Mouse (Mus musculus) heart, embryonic 16.5 days (tissue): ENCODE measurements around the gene Stk17b. TPM values are rescaled to one million over a fixed set of nuclear protein-coding genes. Genes with fewer than 3 reads are reported as not detected.
A peak's percentile ranks its signal among the peaks of the same experiment; 100 is the strongest.

Experiments
- ATAC-seq: fragments of 200-750 bp; cut with Nextera tagmentation; replicated peaks from 2 replicates; pipeline ENCODE4 v1.8.0; 2017; ENCODE audit warnings: moderate number of reproducible peaks; ENCODE audit not compliant: insufficient read depth, low FRiP score; ENCODE audit errors: extremely low read depth
- H3K27ac ChIP-seq: fragments of 300-500 bp; sonication (generic); 2 replicates; pipeline ENCODE4 v1.5.1; 2014; ENCODE audit warnings: mild to moderate bottlenecking, low read length, control low read depth, moderate library complexity
- H3K27me3 ChIP-seq: fragments of 300-500 bp; sonication (generic); 2 replicates; pipeline ENCODE4 v1.6.1; 2014; ENCODE audit warnings: low read length, mixed read lengths; ENCODE audit not compliant: control insufficient read depth, insufficient read depth
- H3K36me3 ChIP-seq: fragments of 300-500 bp; sonication (generic); 2 replicates; pipeline ENCODE4 v1.6.1; 2014; ENCODE audit not compliant: control insufficient read depth, insufficient read depth
- H3K4me1 ChIP-seq: fragments of 300-500 bp; sonication (generic); 2 replicates; pipeline ENCODE4 v1.6.1; 2014; ENCODE audit warnings: low read length, mixed read lengths; ENCODE audit not compliant: control insufficient read depth, insufficient read depth
- H3K4me2 ChIP-seq: fragments of 300-500 bp; sonication (generic); 2 replicates; pipeline ENCODE4 v1.6.1; 2014; ENCODE audit warnings: low read depth, mild to moderate bottlenecking, control low read depth, low read length
- H3K4me3 ChIP-seq: fragments of 300-500 bp; sonication (generic); 2 replicates; pipeline ENCODE4 v1.5.1; 2014; ENCODE audit warnings: mild to moderate bottlenecking, control low read depth, low read length
- H3K9ac ChIP-seq: fragments of 300-500 bp; sonication (generic); 2 replicates; pipeline ENCODE4 v1.6.1; 2014; ENCODE audit warnings: low read length, control low read depth
- H3K9me3 ChIP-seq: fragments of 300-500 bp; sonication (generic); replicated peaks from 2 replicates; pipeline ENCODE4 v1.6.1; 2016; ENCODE audit warnings: low read length; ENCODE audit not compliant: control insufficient read depth
- WGBS: fragments of 180-500 bp; shearing (Covaris S2); extraction: QIAGEN DNeasy Blood & Tissue Kit; methylation state at CpG from one replicate; pipeline ENCODE4 v1.1.7; 2014; 5-methylcytosine and 5-hydroxymethylcytosine counted together
- polyA plus RNA-seq: library from polyadenylated mRNA; unstranded; fragments of >200 nt; fragmentation: Nextera tagmentation; extraction: Ambion mirVana; gene quantifications from 2 replicates; pipeline ENCODE4 v1.2.1, GENCODE M21; 2015

Stk17b gene
- polyA plus RNA-seq, 1 experiment from 2014 or later, result 20.2 TPM

GRCm38 (mm10) chr1:53706431-53707361, 78.3 kb downstream of the Stk17b start, which contains the start of gene Dnah7a:
Gene Dnah7a, minus strand, starts transcription at chr1:53706784.
- ATAC-seq, result peak; percentile 32; the same call in 1 of the 2 replicates
- no peaks in the 10 kb centered on the region for H3K9me3 ChIP-seq
- no peaks in the 10 kb centered on the region for H3K36me3 ChIP-seq
- WGBS, result 14% methylated on average over 42 of the region's 42 CpGs
- H3K27me3 ChIP-seq, result no peaks in the 10 kb centered on the region
- no peak within 1 kb of the TSS for H3K27ac ChIP-seq
- peak within 1 kb of the TSS; percentile 96 for H3K4me2 ChIP-seq
- H3K9ac ChIP-seq, result peak within 1 kb of the TSS; percentile 54; the same call in 1 of the 2 replicates
- H3K4me1 ChIP-seq, result peaks cover 6% of the 10 kb centered on the region
- peak within 1 kb of the TSS; percentile 61 for H3K4me3 ChIP-seq

Other genes with a start within 250 kb of the Stk17b start
- 0.25 and 0.26 TPM in 2 replicates for gene Dnah7a, start 78.4 kb downstream of the Stk17b start, polyA plus RNA-seq